Mouse (Mus musculus) heart, postnatal 0 days (tissue): ENCODE data around the gene Adgrg6.

Experiments
- CTCF ChIP-seq: IDR thresholded peaks from 2 replicates; pipeline ENCODE4 v1.5.1; 2016; ENCODE audit warnings: antibody characterized with exemption, control low read depth, low read depth
- EP300 ChIP-seq: IDR thresholded peaks from 2 replicates; pipeline ENCODE4 v1.6.1; 2016; ENCODE audit warnings: antibody characterized with exemption, low read depth

DNA sequence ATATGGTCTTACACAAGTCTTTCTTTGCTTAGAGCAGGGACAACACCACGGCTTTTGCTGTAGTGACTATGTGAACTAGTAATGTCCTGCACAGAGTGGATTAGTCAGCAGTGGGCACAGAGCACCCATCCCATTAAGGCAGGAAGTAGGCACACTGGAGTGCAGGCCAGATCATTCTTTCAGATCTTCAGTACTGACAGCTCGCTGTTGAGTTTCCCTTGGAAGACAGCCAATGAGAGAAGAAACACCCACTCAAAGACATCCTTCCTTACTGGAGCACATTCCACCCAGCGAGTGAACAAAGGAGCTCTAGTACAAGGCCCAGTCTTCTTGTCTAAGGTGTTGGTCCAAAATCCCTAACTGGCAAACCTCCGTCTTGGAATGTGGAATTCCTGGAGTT lies 53.6 kb downstream of the Adgrg6 start:
- TF ChIP-seq CTCF: no peak
- no peak for TF ChIP-seq EP300
